Mouse (Mus musculus): ENCODE measurements around the gene Chmp5.

DNA sequence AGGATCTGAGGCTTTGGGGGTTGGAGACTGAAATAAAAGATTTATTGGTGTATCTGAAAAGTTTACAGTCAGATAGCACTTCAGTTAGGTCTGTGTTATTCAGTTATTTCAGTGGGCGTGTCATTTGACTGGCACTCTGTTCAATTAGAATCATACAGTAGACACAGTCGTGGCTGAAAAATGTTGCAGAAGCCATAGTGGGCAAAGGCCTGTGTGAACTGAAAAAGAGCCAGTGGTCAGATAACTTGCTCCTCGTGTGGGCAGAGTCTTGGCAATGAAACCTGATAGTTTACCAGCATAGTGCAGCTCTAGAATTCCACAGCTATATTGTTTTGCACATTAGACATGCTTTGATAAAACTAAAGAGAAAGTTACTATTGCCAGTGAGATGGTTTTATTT is 34.3 kb downstream of the Chmp5 start:
- TF ChIP-seq POLR2A (IDR thresholded peaks at IDR 0.05; ENCODE audit: insufficient read depth, low read depth, low read length) (no peak), CTCF (IDR thresholded peaks at IDR 0.05; ENCODE audit: insufficient read depth, low read depth, low read length) (no peak)

All from olfactory bulb, adult 2 months (tissue).